Mouse (Mus musculus): ENCODE measurements around the gene Fam120a.

Gene Fam120a

GRCm38 (mm10) chr13:48913141-48913540, 54.7 kb downstream of the Fam120a start:
- no peak for DNase-seq (ENCODE audit: low spot score in 2 of 2)

- DNase-seq (ENCODE audit: low spot score in 2 of 2) = no peak
Observed at GRCm38 (mm10) chr13:48911426-48911825, 56.4 kb downstream of the Fam120a start.

- no peak for DNase-seq (ENCODE audit: low spot score in 2 of 2)
Observed at GRCm38 (mm10) chr13:48905458-48905857, 62.4 kb downstream of the Fam120a start.

DNA sequence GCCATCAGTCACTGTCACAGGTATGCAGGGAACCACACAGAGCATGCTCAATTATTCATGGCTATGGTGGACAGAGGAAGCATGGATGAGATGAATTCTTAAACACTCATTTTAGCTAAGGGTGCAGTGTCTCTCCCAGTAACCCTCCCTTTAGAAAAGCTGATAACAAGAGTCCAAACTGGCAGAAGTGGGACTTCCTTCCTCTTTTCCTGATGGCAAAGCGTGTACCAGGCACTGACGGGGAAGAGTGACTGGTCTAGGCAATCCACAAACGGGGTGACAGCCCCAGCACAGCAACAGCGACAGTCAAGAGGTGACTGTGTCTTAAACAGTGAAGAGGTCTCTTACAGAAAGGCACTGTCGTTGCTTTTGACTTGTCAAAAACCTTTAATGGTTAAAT, 72.4 kb downstream of the Fam120a start:
- DNase-seq (ENCODE audit: low spot score in 2 of 2) = no peak

DNA sequence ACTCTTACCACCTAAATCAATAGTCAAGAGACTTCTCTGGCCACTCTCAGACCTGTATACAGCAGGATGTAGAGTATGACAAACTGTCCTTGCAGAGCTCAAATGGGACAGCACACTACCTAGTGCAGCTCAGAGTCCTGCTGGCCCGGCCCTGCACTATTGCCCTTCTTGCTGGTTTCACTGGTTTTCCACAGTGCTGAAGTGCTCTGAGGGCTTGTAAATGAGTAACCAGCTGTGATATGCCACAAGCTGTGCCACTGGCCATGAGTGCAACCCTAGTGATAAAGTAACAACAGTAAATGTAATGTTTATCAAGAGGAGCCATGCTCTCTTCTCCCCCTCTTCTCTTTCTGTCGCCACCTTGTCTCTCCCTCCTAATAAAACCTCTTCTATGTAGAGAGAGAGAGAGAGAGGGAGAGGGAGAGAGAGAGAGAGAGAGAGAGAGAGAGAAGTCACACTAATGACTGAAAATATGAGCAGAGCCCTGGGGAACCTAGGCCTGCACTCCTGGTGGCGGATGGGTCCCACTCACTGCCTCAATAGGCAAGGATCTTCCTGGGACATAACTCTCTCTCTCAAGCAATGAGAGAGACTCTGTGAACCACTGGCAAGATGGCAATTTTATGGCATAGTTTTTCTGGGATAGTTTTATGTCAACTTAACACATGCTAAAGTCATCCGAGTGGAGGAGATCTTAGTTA, 77.4 kb downstream of the Fam120a start:
- no peak for DNase-seq (ENCODE audit: low spot score in 2 of 2)

- DNase-seq (ENCODE audit: low spot score in 2 of 2) = peak; percentile 96 to 98
Observed at GRCm38 (mm10) chr13:48878534-48878933, 89.3 kb downstream of the Fam120a start.

DNA sequence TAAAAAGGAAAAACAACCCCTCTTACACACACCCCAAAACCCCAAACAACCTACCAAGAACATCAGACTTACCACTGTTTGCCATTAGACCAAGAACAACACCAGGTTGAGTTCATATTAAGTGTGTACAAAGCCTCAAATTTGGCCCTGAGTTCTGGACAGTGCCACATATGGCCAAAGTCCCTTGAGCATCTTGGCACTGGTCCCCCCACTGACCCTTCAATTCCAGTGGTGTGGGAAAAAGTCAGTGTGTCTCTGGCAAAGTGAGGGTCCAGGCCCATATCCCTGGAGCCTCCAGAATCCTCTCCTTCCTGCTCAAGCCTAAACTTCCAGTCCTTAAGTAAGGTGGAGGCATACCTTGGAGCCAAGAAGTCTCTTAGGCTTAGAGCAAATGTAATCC, 90.0 kb downstream of the Fam120a start:
- no peak for DNase-seq (ENCODE audit: low spot score in 2 of 2)

DNA sequence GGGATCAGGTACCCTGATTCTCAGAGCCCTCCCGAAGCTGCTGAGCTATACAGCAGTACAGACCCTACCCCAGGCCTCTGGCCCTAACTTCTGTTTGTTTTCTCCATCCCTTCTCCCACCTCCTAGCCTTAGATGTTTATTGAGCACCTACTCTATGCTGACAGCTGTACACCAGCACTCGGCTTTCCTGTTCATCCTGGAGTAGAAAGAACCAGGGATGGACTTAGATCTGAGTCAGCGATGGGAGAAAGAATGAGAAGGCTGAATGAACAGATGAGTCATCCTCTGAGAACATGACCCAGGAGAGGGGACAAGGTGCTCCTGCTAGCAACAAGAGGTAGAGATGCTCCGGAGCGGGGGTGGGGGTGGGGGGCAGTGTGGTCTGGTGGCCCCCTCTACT, 95.1 kb downstream of the Fam120a start:
- DNase-seq (ENCODE audit: low spot score in 2 of 2) = no peak

- no peak for DNase-seq (ENCODE audit: low spot score in 2 of 2)
Observed at GRCm38 (mm10) chr13:48871887-48872606, 95.8 kb downstream of the Fam120a start.

- DNase-seq (ENCODE audit: low spot score in 2 of 2) = no peak
Observed at GRCm38 (mm10) chr13:48870771-48871731, 96.8 kb downstream of the Fam120a start, which contains the start of gene Phf2. Gene Phf2 (minus strand): TSS chr13:48871119.

DNA sequence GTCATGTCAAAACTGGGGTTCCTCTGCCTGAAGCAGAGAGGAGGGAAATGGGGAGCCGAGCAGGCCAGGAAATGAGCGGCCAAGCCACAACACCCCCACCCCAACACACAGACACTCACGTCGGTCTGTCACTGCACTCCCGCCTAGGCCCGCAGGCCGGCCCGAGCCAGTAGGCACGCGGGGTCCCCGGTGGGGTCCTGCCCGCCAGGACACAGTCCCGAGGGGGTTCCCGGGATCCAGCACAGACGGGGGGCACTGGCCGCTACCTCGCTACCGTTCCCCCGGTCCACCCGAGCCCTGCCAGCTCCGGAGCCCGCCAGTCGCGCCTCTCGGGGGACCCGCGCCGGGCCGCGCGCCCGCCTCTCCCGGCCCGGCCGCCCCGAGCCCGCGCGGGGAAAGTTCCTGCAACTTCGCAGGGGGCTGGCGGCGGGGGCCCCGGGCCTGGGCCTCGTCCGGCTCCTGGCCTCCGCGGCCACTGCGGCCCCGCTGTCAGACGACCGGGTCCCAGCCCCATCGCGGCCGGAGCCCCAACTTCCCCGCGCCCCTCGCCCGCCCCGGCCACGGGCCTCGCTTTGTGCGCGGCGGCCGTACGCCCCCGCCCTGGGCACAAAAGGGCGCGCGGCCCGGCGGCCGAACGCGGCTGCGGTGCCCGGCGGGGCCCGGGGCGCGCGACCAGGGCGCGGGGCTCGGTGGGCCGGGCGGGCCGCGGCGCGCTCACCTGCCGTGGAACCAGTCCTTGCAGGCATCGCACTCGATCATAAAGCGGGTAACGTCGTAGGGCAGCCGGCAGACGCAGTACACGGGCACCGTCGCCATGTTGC, 97.7 kb downstream of the Fam120a start:
- DNase-seq (ENCODE audit: low spot score in 2 of 2) = no peak

DNA sequence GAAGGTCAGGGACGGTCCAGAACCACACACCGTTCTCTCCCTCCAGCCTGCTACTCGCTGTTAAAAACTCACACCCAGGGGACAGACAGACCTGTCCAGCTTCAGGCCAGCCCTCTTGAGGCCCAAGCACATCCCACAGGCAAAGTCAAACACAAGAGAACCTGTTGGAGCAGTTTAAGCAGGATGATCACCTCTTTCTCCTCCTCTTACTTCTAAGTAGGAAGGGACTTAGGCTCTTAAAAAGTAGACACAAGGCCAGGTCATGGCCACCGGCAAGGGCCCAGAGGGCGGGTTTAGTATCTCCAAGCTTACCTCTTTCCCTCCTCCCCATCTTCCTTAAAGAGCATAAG, 98.2 kb downstream of the Fam120a start:
- no peak for DNase-seq (ENCODE audit: low spot score in 2 of 2)

DNA sequence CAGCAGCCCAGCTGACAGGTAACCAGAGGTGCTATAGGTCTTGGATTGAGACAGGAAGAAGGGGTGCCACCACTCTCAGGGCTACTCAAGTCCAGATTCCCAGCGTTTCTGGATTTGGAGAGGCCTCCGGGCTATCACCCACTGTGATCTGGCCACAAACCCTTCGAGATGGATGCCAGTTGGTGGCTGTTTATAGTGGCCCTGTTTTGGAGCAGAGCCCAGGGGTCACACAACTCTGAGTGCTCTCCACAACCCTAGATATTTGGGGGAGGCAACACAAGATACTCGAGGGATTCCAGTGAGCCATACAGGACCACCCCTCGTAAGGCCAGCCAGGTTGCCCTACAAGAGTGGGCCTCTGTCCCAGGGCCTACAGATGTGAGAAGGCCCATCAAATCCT, 98.7 kb downstream of the Fam120a start:
- no peak for DNase-seq (ENCODE audit: low spot score in 2 of 2)

GRCm38 (mm10) chr13:48864673-48865356, 103.0 kb downstream of the Fam120a start:
- no peak for DNase-seq (ENCODE audit: low spot score in 2 of 2)

GRCm38 (mm10) chr13:48863556-48863955, 104.3 kb downstream of the Fam120a start:
- no peak for DNase-seq (ENCODE audit: low spot score in 2 of 2)

GRCm38 (mm10) chr13:48861913-48862312, 105.9 kb downstream of the Fam120a start:
- DNase-seq (ENCODE audit: low spot score in 2 of 2) = no peak

GRCm38 (mm10) chr13:48858779-48859178, 109.0 kb downstream of the Fam120a start:
- DNase-seq (ENCODE audit: low spot score in 2 of 2) = no peak

GRCm38 (mm10) chr13:48858054-48858453, 109.8 kb downstream of the Fam120a start:
- no peak for DNase-seq (ENCODE audit: low spot score in 2 of 2)

- DNase-seq (ENCODE audit: low spot score in 2 of 2) = no peak
Observed at GRCm38 (mm10) chr13:48857246-48857932, 110.4 kb downstream of the Fam120a start.

DNA sequence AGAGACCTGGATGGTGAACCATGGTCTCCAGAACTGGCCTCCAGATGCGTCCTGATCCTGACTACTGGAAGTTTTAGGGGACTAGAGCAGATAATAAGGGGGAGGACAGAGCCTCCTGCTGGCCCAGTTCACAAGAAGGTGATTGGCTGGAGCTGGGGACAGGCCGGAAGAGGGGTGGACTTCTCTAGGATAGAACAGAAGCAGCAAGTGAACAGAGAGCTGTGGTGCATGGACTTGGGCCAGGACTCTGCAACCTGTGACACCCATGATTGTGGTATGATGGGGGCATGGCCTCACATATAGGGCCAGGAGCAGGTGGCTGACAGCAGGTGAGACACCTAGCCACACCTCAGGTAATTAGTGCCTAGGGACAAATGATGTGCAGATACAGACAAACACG, 113.9 kb downstream of the Fam120a start:
- DNase-seq (ENCODE audit: low spot score in 2 of 2) = no peak

Measured in left cerebral cortex, adult 9 months (tissue).